Mouse (Mus musculus): ENCODE measurements around the gene Lamc1. TPM values are rescaled to one million over a fixed set of nuclear protein-coding genes. Genes with fewer than 3 reads are reported as not detected.
"Not testable (repeated sequence)": the region's sequence is repeated elsewhere in the genome, so short reads cannot be mapped to it uniquely, and the experiment has no call there.

Gene Lamc1
- total RNA-seq, 2 experiments from 2014 or later = 27.0 to 27.2 TPM

- peak in 1 of 2 experiments; percentile 40 for DNase-seq (ENCODE audit: low spot score in 2 of 2)
- peak overlapping the region; percentile 24; the same call in 1 of the 2 replicates for H3K4me3 ChIP-seq
- H3K27ac ChIP-seq = peak overlapping the region; percentile 92
- no peak for TF ChIP-seq CTCF (conservative IDR thresholded peaks at IDR 0.05)
These were observed 24.2 kb downstream of the Lamc1 start for GRCm38 (mm10) chr1:153308179-153308914.

GRCm38 (mm10) chr1:153307509-153308178 is 24.9 kb downstream of the Lamc1 start:
- no peak for DNase-seq (ENCODE audit: low spot score in 2 of 2)
- no peak for TF ChIP-seq CTCF (conservative IDR thresholded peaks at IDR 0.05)
- Histone ChIP-seq H3K4me3 (no peak overlapping the region), H3K27ac (peak overlapping the region; percentile 92)

DNA sequence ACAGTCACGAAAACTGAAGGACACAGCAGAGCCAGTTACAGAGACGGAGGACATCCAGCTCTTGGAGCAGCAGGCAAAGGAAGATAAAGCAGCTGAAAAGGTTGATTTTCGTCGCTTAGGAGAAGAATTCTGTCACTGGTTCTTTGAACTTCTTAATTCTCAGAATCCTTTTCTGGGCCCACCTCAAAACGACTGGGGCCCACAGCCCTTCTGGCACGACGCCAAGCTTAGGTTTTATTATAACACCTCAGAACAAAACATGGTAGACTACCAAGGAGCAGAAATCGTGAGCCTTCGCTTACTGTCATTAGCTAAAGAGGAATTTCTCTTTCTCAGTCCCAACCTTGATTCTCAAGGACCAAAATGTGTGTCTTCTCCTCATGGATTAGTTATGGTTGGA is 26.9 kb downstream of the Lamc1 start:
- DNase-seq (ENCODE audit: low spot score in 2 of 2); H3K4me3 ChIP-seq: not testable (repeated sequence)
- H3K27ac ChIP-seq = peak overlapping the region; percentile 67; the same call in 1 of the 2 replicates

DNA sequence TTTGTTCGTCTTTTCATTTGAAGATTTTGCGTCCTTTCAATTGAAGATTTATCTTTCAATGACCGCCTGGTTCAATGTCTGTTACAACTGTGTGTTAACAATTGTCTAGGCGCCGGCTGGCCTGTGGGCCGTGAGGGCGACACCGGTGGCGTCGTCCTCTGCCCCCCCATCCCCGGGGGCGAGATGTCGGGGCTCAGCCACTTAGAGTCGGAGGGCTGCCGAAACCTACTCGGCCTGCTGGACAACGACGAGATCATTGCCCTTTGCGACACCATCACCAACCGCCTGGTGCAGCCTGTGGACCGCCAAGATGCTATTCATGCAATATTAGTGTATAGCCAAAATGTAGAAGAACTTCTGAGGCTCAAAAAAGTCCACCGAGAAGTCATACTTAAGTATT is 27.3 kb downstream of the Lamc1 start:
- H3K4me3 ChIP-seq; DNase-seq (ENCODE audit: low spot score in 2 of 2): not testable (repeated sequence)
- H3K27ac ChIP-seq = peak overlapping the region; percentile 67; the same call in 1 of the 2 replicates

DNA sequence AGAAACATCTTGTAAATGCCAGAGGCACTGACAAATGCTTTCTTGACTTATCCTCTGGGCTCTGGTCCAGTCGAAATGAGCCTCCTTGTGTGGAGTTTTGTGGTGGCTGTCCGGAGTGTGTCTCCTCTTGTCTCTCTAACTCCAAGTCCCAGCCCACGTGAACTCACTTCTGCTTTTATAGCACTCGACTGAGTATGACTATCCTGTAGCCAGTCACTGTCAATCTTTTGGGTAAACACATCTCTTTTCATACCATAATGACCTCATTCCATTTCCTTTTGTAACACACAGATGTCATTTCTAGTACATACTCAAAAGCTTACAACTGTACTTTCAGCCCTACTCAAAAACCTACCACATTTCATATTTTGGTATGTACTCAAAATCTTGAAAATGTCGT is 33.1 kb downstream of the Lamc1 start:
- DNase-seq (ENCODE audit: low spot score in 2 of 2) = not testable (repeated sequence)

GRCm38 (mm10) chr1:153297774-153298363 is 34.7 kb downstream of the Lamc1 start:
- not testable (repeated sequence) for H3K4me3 ChIP-seq; DNase-seq (ENCODE audit: low spot score in 2 of 2)
- peak overlapping the region; percentile 75 for H3K27ac ChIP-seq

More for the DNA sequence above, 33.1 kb downstream of the Lamc1 start:
- not testable (repeated sequence) for H3K4me3 ChIP-seq, H3K27ac ChIP-seq

GRCm38 (mm10) chr1:153296035-153296434 is 36.6 kb downstream of the Lamc1 start:
- H3K27ac ChIP-seq = no peak overlapping the region
- TF ChIP-seq CTCF (conservative IDR thresholded peaks at IDR 0.05) = no peak
- DNase-seq (ENCODE audit: low spot score in 2 of 2) = no peak

DNA sequence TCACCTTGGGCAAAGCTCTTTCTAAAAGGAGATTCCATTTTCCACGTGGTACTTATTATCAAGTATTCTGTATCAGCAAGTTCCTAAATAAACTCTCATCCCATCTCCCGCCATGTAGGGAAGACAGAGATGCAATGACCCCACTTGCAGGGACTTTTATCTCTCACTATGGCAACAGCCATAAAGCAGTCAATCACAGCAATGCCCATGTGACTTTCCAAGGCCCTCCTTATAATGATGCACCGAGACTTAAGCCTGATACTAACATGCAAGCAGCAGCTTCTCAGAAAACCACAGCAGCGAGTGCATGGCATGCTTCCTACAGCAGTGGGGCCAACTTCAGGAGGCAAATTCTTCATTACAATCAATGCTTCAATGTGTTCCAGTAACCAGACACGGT is 39.7 kb downstream of the Lamc1 start:
- no peak for DNase-seq (ENCODE audit: low spot score in 2 of 2)
- no peak overlapping the region for H3K27ac ChIP-seq
- no peak overlapping the region for H3K4me3 ChIP-seq
- no peak for TF ChIP-seq CTCF (conservative IDR thresholded peaks at IDR 0.05)

More at GRCm38 (mm10) chr1:153296035-153296434, 36.6 kb downstream of the Lamc1 start:
- no peak overlapping the region for H3K4me3 ChIP-seq

DNA sequence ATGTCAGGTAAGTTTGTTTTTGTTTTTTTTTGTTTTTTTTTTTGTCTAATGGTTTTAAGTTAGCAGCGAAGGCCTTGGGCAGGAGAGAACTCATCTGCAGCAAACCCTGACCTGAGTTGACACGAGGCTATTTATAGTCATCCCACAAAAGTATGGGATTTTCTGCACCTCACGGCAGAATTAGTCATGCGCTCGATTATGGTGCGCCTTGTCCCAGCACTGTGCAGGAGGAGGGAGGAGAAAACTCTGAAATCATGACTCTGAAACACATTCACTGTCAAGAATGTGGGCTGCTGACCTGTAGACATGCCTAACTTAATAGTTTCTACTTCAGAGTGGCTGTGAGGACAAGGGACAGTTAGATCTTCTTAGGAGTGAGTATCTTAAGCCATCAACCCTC is 40.4 kb downstream of the Lamc1 start:
- Histone ChIP-seq H3K27ac (no peak overlapping the region), H3K4me3 (no peak overlapping the region)
- no peak for DNase-seq (ENCODE audit: low spot score in 2 of 2)
- TF ChIP-seq CTCF (conservative IDR thresholded peaks at IDR 0.05) = no peak

DNA sequence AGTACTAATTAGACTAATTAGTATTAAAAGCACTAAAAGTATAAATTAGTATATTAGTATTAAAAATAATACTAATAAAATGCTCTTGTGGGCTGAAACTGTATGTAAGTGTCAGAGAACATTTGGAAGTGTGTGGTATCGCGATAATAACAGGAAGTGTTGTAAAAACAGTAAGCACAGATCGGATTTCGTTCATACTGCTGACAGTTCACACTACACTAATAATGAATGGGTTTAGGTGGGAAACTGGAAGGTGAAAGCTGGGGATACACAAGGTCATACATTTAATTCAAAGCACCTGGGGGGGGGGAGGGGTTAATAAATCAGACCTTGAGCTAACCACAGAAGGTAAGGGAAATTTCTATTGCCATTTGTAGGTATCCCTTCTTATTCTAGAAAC is 41.2 kb downstream of the Lamc1 start:
- TF ChIP-seq CTCF (conservative IDR thresholded peaks at IDR 0.05) = no peak
- DNase-seq (ENCODE audit: low spot score in 2 of 2) = no peak
- Histone ChIP-seq H3K27ac (no peak overlapping the region), H3K4me3 (no peak overlapping the region)

DNA sequence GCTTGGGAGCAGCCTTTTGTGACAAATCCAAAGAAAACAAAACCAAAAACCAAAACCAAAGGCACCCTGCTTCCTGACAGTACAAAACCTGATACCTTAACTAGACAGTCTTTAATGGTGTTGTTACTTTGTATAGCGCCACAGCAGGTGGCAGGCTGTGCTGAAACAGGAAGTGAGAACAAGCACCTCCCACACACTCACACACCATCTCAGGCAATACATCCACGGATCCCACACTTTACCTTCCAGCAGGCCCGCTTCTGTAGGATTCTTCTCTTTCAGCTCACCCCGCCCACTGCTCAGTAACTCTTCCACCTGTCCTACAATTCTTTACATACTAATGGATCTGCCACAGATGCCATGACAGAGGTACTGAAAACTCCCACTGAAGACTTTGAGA is 44.6 kb downstream of the Lamc1 start:
- peak in 1 of 2 experiments; percentile 48 for DNase-seq (ENCODE audit: low spot score in 2 of 2)
- Histone ChIP-seq H3K4me3 (no peak overlapping the region), H3K27ac (no peak overlapping the region)
- 0 out of 2 replicates have a peak, but pooled peaks have one; percentile 9 for TF ChIP-seq CTCF (conservative IDR thresholded peaks at IDR 0.05)

DNA sequence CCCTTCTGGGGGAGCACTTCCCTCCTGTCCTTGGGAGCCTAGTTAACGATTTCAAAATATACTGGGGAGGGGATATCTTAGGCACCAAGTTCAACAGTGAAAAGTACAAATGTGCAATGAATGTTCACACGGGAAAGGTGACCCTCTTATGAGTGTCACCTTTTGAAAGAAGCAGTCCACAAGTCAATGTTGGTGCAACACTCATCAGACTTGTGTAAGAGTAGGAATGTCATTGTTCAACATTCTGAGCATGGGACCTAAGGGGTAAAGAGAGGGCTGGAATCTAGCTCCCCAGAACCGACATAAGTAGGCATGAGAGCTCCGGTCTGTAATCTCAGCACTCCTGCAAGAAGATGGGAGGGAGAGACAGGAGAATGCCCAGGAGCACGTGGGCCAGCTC is 45.1 kb downstream of the Lamc1 start:
- peak overlapping the region; percentile 32; the same call in 1 of the 2 replicates for H3K27ac ChIP-seq
- no peak for DNase-seq (ENCODE audit: low spot score in 2 of 2)
- no peak overlapping the region for H3K4me3 ChIP-seq
- TF ChIP-seq CTCF (conservative IDR thresholded peaks at IDR 0.05) = no peak

- DNase-seq (ENCODE audit: low spot score in 2 of 2) = no peak
- no peak for TF ChIP-seq CTCF (conservative IDR thresholded peaks at IDR 0.05)
- no peak overlapping the region for H3K4me3 ChIP-seq
- H3K27ac ChIP-seq = no peak overlapping the region
These were observed 46.4 kb downstream of the Lamc1 start for GRCm38 (mm10) chr1:153286216-153286615.
